Mouse (Mus musculus): ENCODE data around the gene Kif5a.
"Not testable (repeated sequence)": the region's sequence is repeated elsewhere in the genome, so short reads cannot be mapped to it uniquely, and the experiment has no call there.

The Kif5a gene

GRCm38 (mm10) chr10:127213704-127214421 lies 49.3 kb downstream of the Kif5a start:
- DNase-seq (ENCODE audit: low spot score): no peak

GRCm38 (mm10) chr10:127213272-127213671 lies 49.9 kb downstream of the Kif5a start:
- no peak for DNase-seq (ENCODE audit: low spot score)

GRCm38 (mm10) chr10:127211414-127211854 lies 51.7 kb downstream of the Kif5a start, which contains the start of gene Pip4k2c:
Gene Pip4k2c (minus strand): TSS chr10:127211585.
- DNase-seq (ENCODE audit: low spot score): no peak

GRCm38 (mm10) chr10:127210961-127211405 lies 52.2 kb downstream of the Kif5a start:
- DNase-seq (ENCODE audit: low spot score): no peak

- no peak for DNase-seq (ENCODE audit: low spot score)
Observed at GRCm38 (mm10) chr10:127209928-127210570, 53.1 kb downstream of the Kif5a start.

- DNase-seq (ENCODE audit: low spot score): no peak
Observed at GRCm38 (mm10) chr10:127208921-127209320, 54.2 kb downstream of the Kif5a start.

GRCm38 (mm10) chr10:127205373-127205772 lies 57.8 kb downstream of the Kif5a start:
- no peak for DNase-seq (ENCODE audit: low spot score)

- DNase-seq (ENCODE audit: low spot score): no peak
Observed at GRCm38 (mm10) chr10:127204589-127204988, 58.6 kb downstream of the Kif5a start.

- DNase-seq (ENCODE audit: low spot score): no peak
Observed at GRCm38 (mm10) chr10:127203106-127203505, 60.0 kb downstream of the Kif5a start.

GRCm38 (mm10) chr10:127200279-127200678 lies 62.9 kb downstream of the Kif5a start:
- no peak for DNase-seq (ENCODE audit: low spot score)

- DNase-seq (ENCODE audit: low spot score): no peak
Observed at GRCm38 (mm10) chr10:127199474-127199873, 63.7 kb downstream of the Kif5a start.

- no peak for DNase-seq (ENCODE audit: low spot score)
Observed at GRCm38 (mm10) chr10:127199068-127199467, 64.1 kb downstream of the Kif5a start.

- DNase-seq (ENCODE audit: low spot score): no peak
Observed at GRCm38 (mm10) chr10:127198492-127198891, 64.7 kb downstream of the Kif5a start.

- no peak for DNase-seq (ENCODE audit: low spot score)
Observed at GRCm38 (mm10) chr10:127197505-127198110, 65.5 kb downstream of the Kif5a start.

GRCm38 (mm10) chr10:127197104-127197503 lies 66.0 kb downstream of the Kif5a start:
- no peak for DNase-seq (ENCODE audit: low spot score)

- no peak for DNase-seq (ENCODE audit: low spot score)
Observed at GRCm38 (mm10) chr10:127196392-127196791, 66.8 kb downstream of the Kif5a start.

GRCm38 (mm10) chr10:127195328-127196129 lies 67.6 kb downstream of the Kif5a start, which contains the start of gene Dtx3:
Gene Dtx3 (minus strand): TSS chr10:127195728.
- no peak for DNase-seq (ENCODE audit: low spot score)

GRCm38 (mm10) chr10:127194428-127195327 lies 68.5 kb downstream of the Kif5a start:
- no peak for DNase-seq (ENCODE audit: low spot score)

GRCm38 (mm10) chr10:127193011-127193410 lies 70.1 kb downstream of the Kif5a start:
- DNase-seq (ENCODE audit: low spot score): no peak

- DNase-seq (ENCODE audit: low spot score): not testable (repeated sequence)
Observed at GRCm38 (mm10) chr10:127192057-127192328, 71.2 kb downstream of the Kif5a start.
